Mouse (Mus musculus): ENCODE measurements around the gene Smurf1.

Gene Smurf1

DNA sequence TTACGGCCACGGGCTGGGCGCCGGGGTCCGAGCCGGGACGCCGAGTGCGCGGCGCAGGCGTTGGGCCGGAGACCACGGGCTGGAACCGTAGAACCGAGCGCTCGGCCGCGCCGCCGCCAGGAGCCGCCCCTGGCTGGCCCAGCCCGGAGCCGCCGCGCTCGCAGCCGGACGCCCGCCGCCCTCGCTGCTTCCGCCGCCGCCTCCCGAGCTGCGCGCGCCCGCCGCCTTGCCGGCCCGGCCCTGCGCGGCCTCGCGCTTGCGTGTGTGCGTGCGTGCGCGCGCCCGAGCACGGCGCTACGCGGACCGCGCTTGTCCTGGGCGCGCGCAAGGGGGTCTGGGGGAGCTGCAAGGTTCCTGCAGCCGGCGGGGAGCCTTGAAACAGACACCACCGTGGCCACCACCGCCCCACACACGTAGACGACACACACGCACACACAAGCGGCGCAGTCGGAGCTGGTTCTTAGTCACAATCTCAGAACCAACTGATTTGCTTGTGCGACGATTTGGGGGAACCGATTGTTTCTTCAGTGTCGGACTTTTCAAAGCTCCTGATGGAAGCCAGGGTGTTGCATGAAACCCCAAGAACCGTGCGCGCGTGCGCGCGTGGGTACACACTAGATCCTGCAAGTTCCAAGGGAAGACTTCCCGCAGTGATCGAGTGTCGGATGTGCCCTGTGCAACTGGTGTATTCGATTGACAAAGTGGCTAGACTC lies at the start of gene Smurf1:
Gene Smurf1 (minus strand): TSS at position 209 of the 713 bp plus-strand sequence.
- in situ Hi-C loops (cut with MboI; ENCODE audit: low pct_unique_long_range_greater_than_20kb in 1 of 2, low sequenced_read_pairs in 2 of 2, unreplicated experiment in 1 of 2), result no loop called here

DNA sequence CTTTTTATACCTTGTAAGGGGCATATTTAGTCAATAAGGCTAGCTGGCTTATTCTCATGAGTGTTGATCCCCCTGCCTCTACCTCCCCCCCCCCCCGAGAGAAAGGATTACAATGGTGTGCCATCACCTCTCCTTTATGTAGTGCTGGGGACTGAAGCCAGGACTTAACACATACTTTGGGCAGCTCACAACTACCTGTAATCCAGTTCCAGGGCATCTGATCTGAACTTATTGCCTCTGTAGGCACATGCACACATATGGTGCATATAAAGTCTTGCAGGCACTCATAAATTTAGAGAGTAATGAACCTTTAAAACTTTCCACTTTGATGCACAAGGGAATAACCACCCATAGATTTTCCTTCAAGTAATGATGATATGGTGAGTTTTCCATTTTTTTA lies 48.6 kb upstream of the Smurf1 start:
- in situ Hi-C loops (cut with MboI; ENCODE audit: low pct_unique_long_range_greater_than_20kb in 1 of 2, low sequenced_read_pairs in 2 of 2, unreplicated experiment in 1 of 2), result no loop called here

DNA sequence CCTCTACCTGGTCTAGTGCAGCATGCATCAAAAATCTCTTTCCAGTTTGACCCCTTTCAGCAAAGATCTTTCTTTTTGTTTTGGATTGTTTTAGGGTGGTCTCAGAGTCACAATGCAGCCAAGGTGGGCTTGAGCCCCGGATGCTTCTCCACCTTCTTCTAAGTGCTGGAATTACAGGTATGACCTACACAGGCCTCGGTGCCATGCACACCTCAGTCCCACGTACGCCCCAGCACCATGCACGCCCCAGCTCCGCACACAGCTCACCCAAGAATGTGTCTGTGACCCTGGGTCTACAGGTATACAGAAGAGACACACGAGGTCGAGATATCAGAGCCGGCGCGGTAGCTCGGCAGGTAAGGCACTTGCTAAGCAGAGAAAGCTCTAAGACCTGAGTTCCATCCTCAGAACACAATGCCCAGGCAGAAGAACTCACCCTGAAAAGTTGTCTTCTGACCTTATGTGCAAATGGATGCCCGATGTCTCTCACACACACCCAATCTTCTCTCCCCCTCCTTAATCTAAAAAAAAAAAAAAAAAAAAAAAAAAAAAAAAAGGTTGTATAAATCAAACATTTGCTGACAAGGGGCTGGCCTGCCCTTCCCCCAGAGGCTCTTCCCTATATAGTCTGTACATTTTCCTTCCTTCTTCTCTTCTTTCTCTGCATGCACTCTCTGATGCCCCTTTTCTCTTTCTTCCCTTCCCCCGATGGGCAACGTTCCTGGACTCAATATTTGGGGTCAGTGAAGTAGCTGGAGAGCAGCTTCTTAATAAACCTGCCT lies 43.4 kb upstream of the Smurf1 start:
- in situ Hi-C loops (cut with MboI; ENCODE audit: low pct_unique_long_range_greater_than_20kb in 1 of 2, low sequenced_read_pairs in 2 of 2, unreplicated experiment in 1 of 2), result no loop called here

DNA sequence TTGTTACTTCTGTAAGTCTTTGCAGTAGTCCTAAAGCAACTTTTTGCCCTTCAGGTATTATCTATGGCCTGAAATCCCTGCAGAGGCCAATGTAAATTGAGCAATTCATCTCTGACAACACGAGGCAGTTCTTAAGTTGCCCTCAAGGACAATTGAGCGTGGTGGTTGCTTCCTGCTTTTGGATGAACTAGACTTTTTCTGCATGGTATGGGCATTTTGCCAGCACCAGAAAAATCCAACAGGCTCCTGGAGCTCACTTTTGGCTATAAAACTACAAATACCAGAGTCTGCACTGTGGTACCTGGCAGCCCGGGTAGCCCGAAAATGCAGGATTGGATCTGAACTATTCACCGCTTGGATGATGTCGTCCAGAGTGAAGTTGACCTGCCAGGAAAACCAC lies 39.9 kb upstream of the Smurf1 start:
- in situ Hi-C loops (cut with MboI; ENCODE audit: low pct_unique_long_range_greater_than_20kb in 1 of 2, low sequenced_read_pairs in 2 of 2, unreplicated experiment in 1 of 2), result no loop called here

DNA sequence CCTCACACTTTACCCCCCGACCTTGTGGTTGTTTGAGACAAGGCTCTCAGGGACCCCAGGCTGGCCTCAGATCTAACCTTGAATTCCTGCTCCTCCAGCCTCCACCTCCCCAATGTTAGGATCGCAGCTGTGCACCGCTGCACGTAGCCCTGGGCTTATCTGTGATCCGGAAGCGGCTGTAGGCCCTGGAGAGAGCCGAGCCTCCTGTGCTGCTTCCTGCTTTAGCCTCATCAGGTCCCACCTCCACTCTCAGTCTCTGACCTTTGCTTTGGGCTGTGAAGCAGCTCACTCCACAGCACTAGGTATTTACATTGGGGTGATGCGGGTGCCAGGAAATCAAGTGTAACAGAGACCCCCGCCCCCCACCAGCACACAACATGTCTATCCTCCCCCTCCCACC lies 38.8 kb upstream of the Smurf1 start:
- in situ Hi-C loops (cut with MboI; ENCODE audit: low pct_unique_long_range_greater_than_20kb in 1 of 2, low sequenced_read_pairs in 2 of 2, unreplicated experiment in 1 of 2), result no loop called here

DNA sequence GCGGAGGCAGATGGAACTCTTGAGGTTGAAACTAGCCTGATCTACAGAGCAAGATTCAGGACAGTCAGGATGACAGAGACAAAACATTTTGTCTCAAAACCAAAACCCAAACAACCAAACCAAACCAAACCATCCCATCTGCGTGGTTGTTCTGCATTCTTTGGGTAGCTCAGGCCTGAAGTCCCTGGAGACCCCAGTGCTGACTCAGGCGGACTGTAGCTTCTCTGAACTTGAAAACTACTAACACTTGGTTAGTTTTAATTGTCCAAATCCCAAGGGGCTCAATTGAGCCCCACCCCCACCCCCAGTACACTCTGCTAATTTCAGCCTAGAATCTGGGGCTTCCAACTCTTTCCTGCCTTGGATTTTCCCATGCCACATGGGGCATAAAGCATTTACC lies 37.7 kb upstream of the Smurf1 start:
- in situ Hi-C loops (cut with MboI; ENCODE audit: low pct_unique_long_range_greater_than_20kb in 1 of 2, low sequenced_read_pairs in 2 of 2, unreplicated experiment in 1 of 2), result no loop called here

DNA sequence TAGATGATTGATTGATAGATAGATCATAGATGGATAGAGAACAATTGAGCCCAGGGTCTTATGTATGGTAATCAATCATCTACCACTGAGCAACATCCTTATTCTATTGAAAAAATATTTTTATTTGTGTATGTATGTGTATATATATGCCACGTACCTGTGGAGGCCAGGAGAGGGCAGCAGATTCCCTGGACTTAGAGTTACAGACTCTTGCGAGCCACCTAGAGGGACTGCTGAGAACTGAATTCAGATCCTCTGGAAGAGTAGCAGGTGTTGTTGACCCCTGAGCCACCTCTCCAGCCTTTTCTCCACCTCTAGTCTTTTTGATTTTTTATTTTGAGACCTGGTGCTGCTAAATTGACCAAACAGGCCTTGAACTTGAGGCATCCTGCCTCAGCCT lies 32.8 kb upstream of the Smurf1 start:
- in situ Hi-C loops (cut with MboI; ENCODE audit: low pct_unique_long_range_greater_than_20kb in 1 of 2, low sequenced_read_pairs in 2 of 2, unreplicated experiment in 1 of 2), result loop anchor here in 1 of 2 experiments (5.0 kb wide), 1 partner anchor 74 kb away; no protein-coding TSS in a partner anchor

DNA sequence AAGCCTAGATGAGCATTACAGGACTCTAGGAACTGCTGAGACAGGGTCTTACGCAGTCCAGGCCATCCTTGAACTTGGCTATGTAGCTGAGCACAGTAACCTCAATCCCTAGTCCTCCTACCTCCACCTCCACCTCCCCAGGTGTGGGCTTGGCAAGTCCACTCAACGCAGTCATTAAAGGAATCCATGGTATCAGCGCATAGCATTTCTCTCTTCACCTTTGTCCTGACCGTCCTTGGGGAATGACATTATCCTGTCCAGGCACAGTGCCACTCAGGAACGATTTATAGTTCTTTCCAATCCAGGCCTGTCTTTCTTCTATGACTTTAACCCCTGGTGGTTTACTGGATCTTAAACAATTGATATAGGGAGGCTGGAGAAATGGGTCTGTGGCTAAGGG lies 24.8 kb upstream of the Smurf1 start:
- in situ Hi-C loops (cut with MboI; ENCODE audit: low pct_unique_long_range_greater_than_20kb in 1 of 2, low sequenced_read_pairs in 2 of 2, unreplicated experiment in 1 of 2), result no loop called here

DNA sequence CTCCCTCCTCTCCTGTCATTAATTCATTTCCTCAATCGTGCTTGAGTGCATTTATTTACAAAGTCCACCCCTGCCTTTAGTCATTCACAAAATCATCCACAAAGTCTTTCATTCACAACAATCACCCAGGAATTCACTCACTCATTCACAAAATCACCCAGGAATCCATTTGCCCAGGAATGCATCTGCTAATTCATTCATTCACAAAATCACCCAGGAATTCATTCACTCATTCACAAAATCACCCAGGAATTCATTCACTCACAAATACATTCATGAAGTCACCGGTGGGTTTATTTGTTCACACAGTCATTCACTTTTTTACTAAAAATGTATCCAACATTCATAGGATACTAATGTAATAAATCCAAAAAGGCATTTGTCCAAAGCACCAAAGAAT lies 24.4 kb upstream of the Smurf1 start:
- in situ Hi-C loops (cut with MboI; ENCODE audit: low pct_unique_long_range_greater_than_20kb in 1 of 2, low sequenced_read_pairs in 2 of 2, unreplicated experiment in 1 of 2), result no loop called here

DNA sequence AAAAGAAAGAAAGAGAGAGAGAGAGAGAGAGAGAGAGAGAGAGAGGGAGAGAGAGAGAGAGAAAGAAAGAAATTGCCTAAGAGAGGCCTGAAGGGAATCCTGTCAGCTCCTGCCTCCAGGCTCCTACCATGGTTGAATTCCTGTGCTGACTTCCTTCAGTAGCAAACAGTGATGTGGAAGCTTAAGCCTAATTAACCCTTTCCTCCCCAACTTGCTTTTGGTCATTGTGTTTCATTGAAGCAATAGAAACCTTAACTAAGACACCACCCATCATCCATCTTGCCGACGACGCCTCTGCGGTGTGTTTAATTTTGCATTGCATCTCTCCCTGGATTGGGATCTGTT lies 23.4 kb upstream of the Smurf1 start:
- in situ Hi-C loops (cut with MboI; ENCODE audit: low pct_unique_long_range_greater_than_20kb in 1 of 2, low sequenced_read_pairs in 2 of 2, unreplicated experiment in 1 of 2), result loop anchor here in 1 of 2 experiments (10.0 kb wide), 2 partner anchors 104 to 134 kb away; no protein-coding TSS in a partner anchor

DNA sequence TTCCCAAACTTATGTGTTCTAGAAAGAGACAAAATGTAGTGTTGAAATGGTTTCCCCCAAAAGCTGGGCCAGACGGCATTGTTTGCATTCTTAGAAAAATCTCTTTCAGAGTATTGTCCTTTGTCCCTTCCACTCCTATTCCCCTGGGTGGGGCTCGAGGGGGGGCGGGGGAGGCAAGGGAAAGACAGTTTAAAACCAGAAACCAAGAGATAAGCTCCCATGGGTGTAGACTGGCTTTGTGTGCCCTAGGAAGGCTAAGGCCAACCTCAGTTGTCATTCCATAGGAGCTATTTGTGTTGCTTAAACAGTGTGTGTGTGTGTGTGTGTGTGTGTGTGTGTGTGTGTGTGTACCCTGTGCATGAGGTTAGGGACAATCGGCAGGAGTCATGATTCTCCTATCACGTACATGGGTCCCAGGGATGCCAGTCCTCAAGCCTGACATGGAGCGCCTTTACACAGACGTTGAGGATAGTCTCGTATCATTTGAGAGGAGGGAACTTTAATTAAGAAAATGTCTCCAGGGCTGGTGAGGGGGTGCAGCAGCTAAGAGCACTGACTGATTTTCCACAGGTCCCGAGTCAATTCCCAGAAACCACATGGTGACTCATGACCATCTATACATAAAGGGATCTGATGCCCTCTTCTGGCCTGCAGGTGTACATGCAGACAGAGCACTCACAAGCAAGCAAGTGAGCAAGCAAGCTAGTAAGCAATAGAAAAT lies 22.9 kb upstream of the Smurf1 start:
- in situ Hi-C loops (cut with MboI; ENCODE audit: low pct_unique_long_range_greater_than_20kb in 1 of 2, low sequenced_read_pairs in 2 of 2, unreplicated experiment in 1 of 2), result loop anchor here in 1 of 2 experiments (10.0 kb wide), 2 partner anchors 104 to 134 kb away; no protein-coding TSS in a partner anchor

DNA sequence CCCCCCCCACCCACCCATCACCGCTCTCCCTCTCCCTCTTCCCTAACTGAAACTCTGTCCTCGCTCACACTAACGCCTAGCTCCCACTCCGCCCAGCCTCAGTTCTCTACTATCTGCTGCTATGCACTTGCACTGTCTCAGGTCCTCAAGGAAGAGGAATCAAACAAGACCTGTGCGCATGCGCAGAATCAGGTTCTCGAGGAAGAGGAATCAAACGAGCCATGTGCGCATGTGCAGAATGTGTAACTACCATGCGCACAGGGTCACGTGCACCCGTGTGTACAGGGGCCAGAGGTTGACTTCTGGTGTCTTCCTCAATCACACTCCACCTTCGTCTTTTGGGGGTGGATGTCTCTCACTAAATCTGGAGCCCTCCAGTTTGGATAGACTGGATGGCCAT lies 21.9 kb upstream of the Smurf1 start:
- in situ Hi-C loops (cut with MboI; ENCODE audit: low pct_unique_long_range_greater_than_20kb in 1 of 2, low sequenced_read_pairs in 2 of 2, unreplicated experiment in 1 of 2), result loop anchor here in 1 of 2 experiments (10.0 kb wide), 2 partner anchors 103 to 133 kb away; no protein-coding TSS in a partner anchor

DNA sequence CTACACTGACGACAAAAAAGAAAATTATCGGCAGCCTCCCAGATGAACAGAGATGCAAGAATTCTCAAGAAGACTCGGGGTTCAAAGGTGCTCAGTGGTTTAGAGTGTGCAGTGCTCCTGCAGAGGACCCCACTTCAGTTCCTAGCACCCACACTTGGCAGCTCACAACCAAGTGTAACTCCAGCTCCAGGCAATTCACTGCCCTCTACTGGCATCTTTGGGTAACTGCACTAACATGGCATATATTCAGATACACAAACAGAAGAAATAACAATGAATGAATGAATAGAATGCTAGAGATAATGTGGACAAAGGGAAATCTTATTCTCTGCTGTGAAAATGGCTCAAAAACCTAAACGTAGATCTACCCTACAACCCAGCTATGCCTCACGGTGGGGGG lies 19.2 kb upstream of the Smurf1 start:
- in situ Hi-C loops (cut with MboI; ENCODE audit: low pct_unique_long_range_greater_than_20kb in 1 of 2, low sequenced_read_pairs in 2 of 2, unreplicated experiment in 1 of 2), result loop anchor here in 1 of 2 experiments (10.0 kb wide), 2 partner anchors 100 to 130 kb away; no protein-coding TSS in a partner anchor

DNA sequence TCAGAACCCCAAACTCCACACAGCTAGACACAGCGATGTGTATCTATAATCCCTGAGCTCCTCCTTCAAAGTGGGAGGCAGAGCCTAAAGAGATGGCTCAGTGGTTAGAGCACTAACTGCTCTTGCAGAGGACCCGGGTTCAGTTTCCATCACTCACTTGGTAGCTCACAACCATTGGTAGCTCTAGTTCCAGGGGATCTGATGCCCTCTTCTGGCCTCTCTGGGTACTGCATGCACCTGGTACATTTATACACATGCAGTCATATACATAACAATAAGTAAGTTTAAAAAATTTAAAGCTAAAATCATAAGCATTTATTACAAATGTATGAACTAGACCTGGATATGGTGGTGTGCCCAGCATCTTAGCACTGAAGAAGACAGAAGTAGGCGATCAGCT lies 17.6 kb upstream of the Smurf1 start:
- in situ Hi-C loops (cut with MboI; ENCODE audit: low pct_unique_long_range_greater_than_20kb in 1 of 2, low sequenced_read_pairs in 2 of 2, unreplicated experiment in 1 of 2), result loop anchor here in 1 of 2 experiments (10.0 kb wide), 2 partner anchors 98 to 128 kb away; no protein-coding TSS in a partner anchor

DNA sequence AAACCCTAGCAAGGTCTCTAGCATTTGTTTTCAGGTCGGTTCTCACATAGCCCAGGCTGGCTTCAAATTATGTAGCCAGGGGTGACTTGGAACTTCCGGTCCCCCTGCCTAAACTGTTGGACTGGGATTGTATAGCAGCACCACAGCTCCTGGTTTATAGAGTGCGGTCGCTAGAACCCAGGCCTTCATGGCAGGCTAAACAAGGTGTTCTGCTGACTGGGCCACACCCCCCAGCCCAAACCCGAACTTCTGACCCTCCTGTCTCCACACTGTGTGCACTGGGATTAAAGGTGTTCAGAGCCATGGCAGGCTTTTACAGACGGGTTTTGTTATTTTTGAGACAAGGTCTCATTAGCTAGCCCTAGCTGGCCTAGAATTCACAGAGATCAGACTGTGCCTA lies 13.5 kb upstream of the Smurf1 start:
- in situ Hi-C loops (cut with MboI; ENCODE audit: low pct_unique_long_range_greater_than_20kb in 1 of 2, low sequenced_read_pairs in 2 of 2, unreplicated experiment in 1 of 2), result no loop called here

DNA sequence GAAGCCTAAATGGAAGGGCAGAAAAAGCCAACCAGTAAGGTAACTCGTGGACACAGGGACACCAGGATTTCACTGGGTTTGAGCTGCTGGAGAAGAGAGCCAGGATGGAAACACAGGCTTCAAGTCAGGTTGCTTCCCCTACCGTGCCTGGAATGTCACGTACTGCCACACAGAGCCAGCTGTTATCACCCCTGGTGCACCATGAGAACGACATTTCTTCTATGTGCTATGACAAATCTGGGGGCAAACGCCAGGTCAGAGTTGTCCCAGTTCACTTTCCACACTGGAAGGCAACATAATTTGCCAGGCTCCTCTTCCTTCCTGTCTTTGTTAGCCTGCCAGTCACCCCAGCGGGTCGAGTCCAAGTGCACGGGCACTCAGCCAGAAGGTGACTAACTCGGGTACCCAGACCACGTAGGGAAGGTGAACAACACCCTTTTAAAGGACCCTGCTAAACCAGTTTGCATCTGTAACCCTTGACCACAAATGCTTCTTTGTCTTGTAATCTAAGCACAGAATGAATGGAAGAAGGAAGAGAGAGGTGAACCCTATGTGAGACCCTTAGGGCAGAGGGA lies 13.0 kb upstream of the Smurf1 start:
- in situ Hi-C loops (cut with MboI; ENCODE audit: low pct_unique_long_range_greater_than_20kb in 1 of 2, low sequenced_read_pairs in 2 of 2, unreplicated experiment in 1 of 2), result no loop called here

DNA sequence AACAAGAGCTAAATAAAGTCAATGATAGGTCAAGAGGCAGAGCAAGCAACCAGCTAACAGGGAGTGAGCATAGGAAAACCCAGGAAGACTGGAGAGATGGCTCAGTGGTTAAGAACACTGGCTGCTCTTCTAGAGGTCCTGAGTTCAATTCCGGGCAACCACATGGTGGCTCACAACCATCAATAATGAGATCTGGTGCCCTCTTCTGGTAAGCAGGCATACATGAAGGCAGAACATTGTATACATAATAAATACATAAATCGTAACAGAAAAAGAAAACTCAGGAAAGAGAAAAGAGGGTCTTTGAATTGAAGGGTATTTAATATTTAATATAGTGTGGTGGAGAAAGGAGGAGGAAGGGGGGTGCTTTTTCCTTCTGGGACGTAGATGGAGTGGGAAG lies 5.6 kb upstream of the Smurf1 start:
- in situ Hi-C loops (cut with MboI; ENCODE audit: low pct_unique_long_range_greater_than_20kb in 1 of 2, low sequenced_read_pairs in 2 of 2, unreplicated experiment in 1 of 2), result no loop called here

DNA sequence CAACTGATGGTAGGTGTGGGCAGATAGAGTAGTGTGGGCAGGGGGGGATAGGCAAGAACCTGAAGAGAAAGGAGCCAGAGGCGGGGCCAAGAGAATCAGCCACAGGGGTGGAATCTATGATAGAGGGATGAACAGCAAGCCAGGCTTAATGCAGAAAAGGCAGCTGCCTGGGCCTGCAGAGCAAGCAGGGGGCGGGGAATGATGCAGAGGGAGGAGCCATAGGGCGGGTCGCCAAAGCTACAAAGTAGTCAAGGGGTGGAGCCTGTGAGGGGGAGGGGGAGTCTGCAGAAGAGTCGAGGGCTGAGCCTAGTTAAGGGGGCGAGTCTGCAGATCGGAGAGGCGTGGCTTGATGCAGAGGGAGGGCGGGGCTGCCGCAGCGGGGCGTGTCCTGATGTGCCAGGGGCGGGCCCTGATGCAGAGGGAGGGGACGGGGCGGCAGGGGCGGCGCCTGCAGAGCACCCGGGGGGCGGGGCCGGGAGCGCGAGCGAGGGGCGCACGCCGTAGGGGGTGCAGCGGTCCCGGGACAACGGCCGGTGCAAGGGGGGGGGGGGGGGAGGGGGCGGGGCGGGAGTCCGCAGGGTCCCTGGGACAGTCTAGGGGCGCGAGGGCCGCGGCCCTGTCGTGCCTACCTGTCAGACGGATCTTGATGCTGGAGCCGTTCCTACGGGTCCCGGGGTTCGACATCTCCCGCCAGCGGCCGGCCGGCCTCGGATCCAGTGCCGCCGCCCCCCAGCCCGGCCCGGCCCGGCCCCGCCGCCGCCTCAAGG lies 592 bp downstream of the Smurf1 start:
- in situ Hi-C loops (cut with MboI; ENCODE audit: low pct_unique_long_range_greater_than_20kb in 1 of 2, low sequenced_read_pairs in 2 of 2, unreplicated experiment in 1 of 2), result loop anchor here in 1 of 2 experiments (5.0 kb wide), 1 partner anchor 48 kb away; no protein-coding TSS in a partner anchor
